Mouse (Mus musculus): ENCODE measurements around the gene Eif2a. TPM values are rescaled to one million over a fixed set of nuclear protein-coding genes. Genes with fewer than 3 reads are reported as not detected.
A peak's percentile ranks its signal among the peaks of the same experiment; 100 is the strongest.
"Not testable (repeated sequence)": the region's sequence is repeated elsewhere in the genome, so short reads cannot be mapped to it uniquely, and the experiment has no call there.

The Eif2a gene
- total RNA-seq, 2 experiments from 2014 or later = 57.6 to 59.2 TPM

GRCm38 (mm10) chr3:58519536-58519935 is 6.1 kb upstream of the Eif2a start:
- DNase-seq (ENCODE audit: low spot score in 2 of 2) = no peak

GRCm38 (mm10) chr3:58520286-58520685 is 5.3 kb upstream of the Eif2a start:
- no peak for DNase-seq (ENCODE audit: low spot score in 2 of 2)

GRCm38 (mm10) chr3:58521361-58521760 is 4.3 kb upstream of the Eif2a start:
- DNase-seq (ENCODE audit: low spot score in 2 of 2) = no peak

GRCm38 (mm10) chr3:58523386-58523785 is 2.2 kb upstream of the Eif2a start:
- DNase-seq (ENCODE audit: low spot score in 2 of 2) = no peak

GRCm38 (mm10) chr3:58524246-58524645 is 1.4 kb upstream of the Eif2a start:
- DNase-seq (ENCODE audit: low spot score in 2 of 2) = no peak

- DNase-seq (ENCODE audit: low spot score in 2 of 2) = peak in 1 of 2 experiments; percentile 30
Measured at GRCm38 (mm10) chr3:58525166-58525565, 455 bp upstream of the Eif2a start.

- DNase-seq (ENCODE audit: low spot score in 2 of 2) = no peak
Measured at GRCm38 (mm10) chr3:58526408-58526737, 752 bp downstream of the Eif2a start.

GRCm38 (mm10) chr3:58536573-58536972 is 11.0 kb downstream of the Eif2a start:
- DNase-seq (ENCODE audit: low spot score in 2 of 2) = no peak

- no peak for DNase-seq (ENCODE audit: low spot score in 2 of 2)
Measured at GRCm38 (mm10) chr3:58552001-58552811, 26.6 kb downstream of the Eif2a start.

- DNase-seq (ENCODE audit: low spot score in 2 of 2) = no peak
Measured at GRCm38 (mm10) chr3:58556649-58557048, 31.0 kb downstream of the Eif2a start.

GRCm38 (mm10) chr3:58559887-58560286 is 34.3 kb downstream of the Eif2a start:
- DNase-seq (ENCODE audit: low spot score in 2 of 2) = no peak

- DNase-seq (ENCODE audit: low spot score in 2 of 2) = no peak
Measured at GRCm38 (mm10) chr3:58561437-58561836, 35.8 kb downstream of the Eif2a start.

GRCm38 (mm10) chr3:58570821-58571220 is 45.2 kb downstream of the Eif2a start:
- DNase-seq (ENCODE audit: low spot score in 2 of 2) = no peak

GRCm38 (mm10) chr3:58576137-58577066 is 50.8 kb downstream of the Eif2a start, which contains the start of gene Selenot:
Gene Selenot (plus strand): TSS chr3:58576636.
- DNase-seq (ENCODE audit: low spot score in 2 of 2) = peak; percentile 94 to 96

GRCm38 (mm10) chr3:58577067-58577503 is 51.5 kb downstream of the Eif2a start:
- peak; percentile 22 to 64 for DNase-seq (ENCODE audit: low spot score in 2 of 2)

- DNase-seq (ENCODE audit: low spot score in 2 of 2) = no peak
Measured at GRCm38 (mm10) chr3:58577506-58578050, 52.0 kb downstream of the Eif2a start.

- no peak for DNase-seq (ENCODE audit: low spot score in 2 of 2)
Measured at GRCm38 (mm10) chr3:58581530-58581929, 55.9 kb downstream of the Eif2a start.

- DNase-seq (ENCODE audit: low spot score in 2 of 2) = no peak
Measured at GRCm38 (mm10) chr3:58582297-58582696, 56.7 kb downstream of the Eif2a start.

GRCm38 (mm10) chr3:58582788-58583426 is 57.3 kb downstream of the Eif2a start:
- no peak for DNase-seq (ENCODE audit: low spot score in 2 of 2)

GRCm38 (mm10) chr3:58590544-58590943 is 64.9 kb downstream of the Eif2a start:
- DNase-seq (ENCODE audit: low spot score in 2 of 2) = not testable (repeated sequence)

- DNase-seq (ENCODE audit: low spot score in 2 of 2) = not testable (repeated sequence)
Measured at GRCm38 (mm10) chr3:58592666-58593065, 67.0 kb downstream of the Eif2a start.
